Mouse (Mus musculus) left cerebral cortex, postnatal 4 days (tissue): ENCODE data around the gene Ifi47. TPM values are rescaled to one million over a fixed set of nuclear protein-coding genes. Genes with fewer than 3 reads are reported as not detected.

ENCODE experiments used
- DNase-seq: peaks from one replicate; pipeline ENCODE4 v3.0.0-alpha.2; 2022
- intact Hi-C: fragments of 180-260 bp; cut with DNase I; formaldehyde crosslinking; loops from one replicate; pipeline ENCODE4 v1.15.1; 2025
- total RNA-seq, 2 experiments: library from RNA; stranded (reverse); gene quantifications; 2 replicates each; pipeline ENCODE4 v1.2.3; 2021

Gene Ifi47
- total RNA-seq, 2 experiments from 2014 or later: 0.48 to 0.90 TPM

DNA sequence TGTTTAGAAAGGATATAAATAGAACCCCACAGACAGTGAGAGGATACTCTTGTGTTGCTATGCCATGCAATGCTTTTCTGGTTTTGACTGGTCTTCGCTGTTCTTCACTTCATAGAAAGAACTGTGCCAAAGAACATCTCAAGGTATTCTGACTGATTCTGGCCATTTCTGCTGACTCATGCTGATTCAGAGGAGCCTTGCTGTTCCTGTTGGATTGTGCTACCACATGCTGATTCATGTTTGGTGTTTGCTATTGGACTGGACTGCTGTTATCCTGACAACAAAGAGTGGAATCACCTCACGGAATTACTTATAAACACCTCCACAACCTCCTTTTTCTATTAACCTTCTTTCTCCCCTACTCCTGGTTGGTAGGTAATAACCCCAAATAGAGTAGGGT lies 47.8 kb downstream of the Ifi47 start:
- intact Hi-C loops: no loop called here
- DNase-seq: no peak

- intact Hi-C loops: no loop called here
- no peak for DNase-seq
Observed at GRCm38 (mm10) chr11:49141974-49142373, 65.6 kb downstream of the Ifi47 start, which contains the start of gene Olfr1395. Olfr1395 (plus strand) TSS chr11:49142274.

Other genes starting within 250 kb of the Ifi47 start
- gene Gm12184, start 249.9 kb upstream of the Ifi47 start, total RNA-seq: 1 to 10 TPM in 1 of 2 experiments, under 1 TPM in 1; 0.89 to 2.4 TPM
- gene Irgm1, start 204.9 kb upstream of the Ifi47 start, total RNA-seq: 1 to 10 TPM; 1.4 TPM
- under 1 TPM in 1 of 2 experiments, not detected in 1; 0.22 TPM for gene Gm5431, start 174.4 kb upstream of the Ifi47 start, total RNA-seq
- 1 to 10 TPM in 1 of 2 experiments, under 1 TPM in 1; 0.60 to 1.0 TPM for gene Psme2b, start 130.4 kb upstream of the Ifi47 start, total RNA-seq
- gene Olfr56, start 97.7 kb upstream of the Ifi47 start, total RNA-seq: not detected
- under 1 TPM; 0.20 to 0.46 TPM for gene 9930111J21Rik1, start 97.2 kb upstream of the Ifi47 start, total RNA-seq
- under 1 TPM; 0.06 to 0.10 TPM for gene Gm12185, start 84.4 kb upstream of the Ifi47 start, total RNA-seq
- not detected for gene Tgtp1, start 82.4 kb upstream of the Ifi47 start, total RNA-seq
- gene 9930111J21Rik2, start 25.3 kb upstream of the Ifi47 start, total RNA-seq: 1 to 10 TPM in 1 of 2 experiments, under 1 TPM in 1; 0.56 to 1.0 TPM
- gene Tgtp2, start 12.4 kb upstream of the Ifi47 start, total RNA-seq: not detected
- gene Olfr1396, start 38.3 kb downstream of the Ifi47 start, total RNA-seq: not detected
- gene Olfr1395, start 65.7 kb downstream of the Ifi47 start, total RNA-seq: not detected
- not detected for gene Olfr1394, start 77.8 kb downstream of the Ifi47 start, total RNA-seq
- under 1 TPM; 0.40 to 0.70 TPM for gene Btnl9, start 110.6 kb downstream of the Ifi47 start, total RNA-seq
- 10 to 100 TPM; 47.3 to 50.4 TPM for gene Zfp62, start 126.7 kb downstream of the Ifi47 start, total RNA-seq
- 10 to 100 TPM; 54.4 to 58.7 TPM for gene Mgat1, start 167.6 kb downstream of the Ifi47 start, total RNA-seq
- under 1 TPM in 1 of 2 experiments, not detected in 1; 0.48 TPM for gene Olfr1393, start 201.7 kb downstream of the Ifi47 start, total RNA-seq
- under 1 TPM in 1 of 2 experiments, not detected in 1; 0.34 TPM for gene Olfr1392, start 208.7 kb downstream of the Ifi47 start, total RNA-seq
- gene Olfr10, start 228.2 kb downstream of the Ifi47 start, total RNA-seq: not detected
- gene Olfr1391, start 246.2 kb downstream of the Ifi47 start, total RNA-seq: not detected